In the genomic region with DNA sequence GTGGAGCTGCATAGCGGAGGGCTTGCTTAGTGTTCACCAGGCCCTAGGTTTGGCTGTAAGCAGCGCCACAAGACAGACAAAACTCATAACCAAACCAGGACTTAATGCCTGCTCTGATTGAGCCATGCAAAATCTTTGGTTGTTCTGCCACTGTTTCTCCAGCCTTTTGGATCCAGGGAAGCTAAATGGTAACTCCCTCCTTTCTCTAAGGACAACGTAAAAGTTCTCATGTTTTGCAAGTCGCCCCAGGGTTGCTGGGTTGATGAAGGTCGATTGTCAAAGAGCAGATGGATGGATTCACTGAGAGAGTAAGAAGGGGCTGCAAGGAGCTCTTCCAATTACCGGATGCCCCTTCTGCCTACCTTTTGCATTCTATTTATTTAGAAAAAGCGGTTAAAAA, we compare ENCODE assay signal across 8 mouse cellular contexts. TPM values are rescaled to one million over a fixed set of nuclear protein-coding genes. Genes with fewer than 3 reads are reported as not detected.
DNase-seq lines count a peak whose midpoint lies in the region; ATAC-seq and TF ChIP-seq lines count a peak whose summit lies in the region.

No protein-coding gene starts in this region.

- WGBS in kidney, embryonic 15.5 days, result 17% methylated on average over 7 of the region's 7 CpGs
- WGBS in hindbrain, embryonic 14.5 days, result 17% methylated on average over 7 of the region's 7 CpGs
- 16% methylated on average over 7 of the region's 7 CpGs for WGBS in midbrain, embryonic 15.5 days

- H3K4me1 ChIP-seq in kidney, embryonic 15.5 days, result peaks cover 57% of the 10 kb centered on the region
- H3K4me1 ChIP-seq in cortical plate, adult 2 months (ENCODE audit: control insufficient read depth, insufficient read depth, low read length), result peaks cover 8% of the 10 kb centered on the region
- H3K4me1 ChIP-seq in hindbrain, embryonic 14.5 days (replicated peaks; ENCODE audit: control insufficient read depth, insufficient read depth, low read length), result peaks cover 27% of the 10 kb centered on the region
- H3K4me1 ChIP-seq in midbrain, embryonic 15.5 days, result peaks cover 43% of the 10 kb centered on the region

- no peak for ATAC-seq in kidney, embryonic 15.5 days (replicated peaks; ENCODE audit: low FRiP score)
- no peak for ATAC-seq in hindbrain, embryonic 14.5 days (ENCODE audit: low FRiP score)
- ATAC-seq in midbrain, embryonic 15.5 days (replicated peaks), result no peak
- no peak for ATAC-seq in monocyte, adult 5-6 weeks (replicated peaks; ENCODE audit: insufficient number of reproducible peaks, low FRiP score, low TSS enrichment, poor library complexity, severe bottlenecking)

- no peaks in the 10 kb centered on the region for H3K27me3 ChIP-seq in kidney, embryonic 15.5 days
- no peaks in the 10 kb centered on the region for H3K27me3 ChIP-seq in hindbrain, embryonic 14.5 days (ENCODE audit: control insufficient read depth, insufficient read depth, low read length)
- no peaks in the 10 kb centered on the region for H3K27me3 ChIP-seq in midbrain, embryonic 15.5 days (replicated peaks)

- no peak for DNase-seq in kidney, postnatal 36 days
- peak; percentile 27 for DNase-seq in hindbrain, embryonic 14.5 days (ENCODE audit: low spot score)
- DNase-seq in urinary bladder, postnatal 10 days (ENCODE audit: low spot score), result no peak
- no peak for DNase-seq in urinary bladder, postnatal 14 days (ENCODE audit: low spot score)

- no peak for TF ChIP-seq POLR2A in cortical plate, adult 2 months (IDR thresholded peaks at IDR 0.05; ENCODE audit: extremely low read depth, insufficient read depth, low read length)

- peak overlapping the region; percentile 70 for H3K4me2 ChIP-seq in kidney, embryonic 15.5 days
- peak overlapping the region; percentile 59 for H3K4me2 ChIP-seq in hindbrain, embryonic 14.5 days (replicated peaks)
- H3K4me2 ChIP-seq in midbrain, embryonic 15.5 days, result peak overlapping the region; percentile 69

- peak overlapping the region; percentile 84; the same call in 1 of the 2 replicates for H3K27ac ChIP-seq in kidney, embryonic 15.5 days
- H3K27ac ChIP-seq in cortical plate, adult 2 months (ENCODE audit: insufficient read depth, low read length), result no peak overlapping the region; the same call in 1 of the 2 replicates
- H3K27ac ChIP-seq in hindbrain, embryonic 14.5 days, result peak overlapping the region; percentile 66; the same call in 1 of the 2 replicates
- no peak overlapping the region for H3K27ac ChIP-seq in midbrain, embryonic 15.5 days

- H3K9ac ChIP-seq in kidney, embryonic 15.5 days, result peak overlapping the region; percentile 56
- H3K9ac ChIP-seq in hindbrain, embryonic 14.5 days, result peak overlapping the region; percentile 70
- peak overlapping the region; percentile 57 for H3K9ac ChIP-seq in midbrain, embryonic 15.5 days

- no peaks in the 10 kb centered on the region for H3K36me3 ChIP-seq in kidney, embryonic 15.5 days
- H3K36me3 ChIP-seq in hindbrain, embryonic 14.5 days (replicated peaks; ENCODE audit: control insufficient read depth, insufficient read depth), result no peaks in the 10 kb centered on the region
- H3K36me3 ChIP-seq in midbrain, embryonic 15.5 days (replicated peaks), result no peaks in the 10 kb centered on the region

- peak overlapping the region; percentile 57 for H3K4me3 ChIP-seq in kidney, embryonic 15.5 days (replicated peaks)
- H3K4me3 ChIP-seq in cortical plate, adult 2 months (ENCODE audit: insufficient read depth, low read length), result peak overlapping the region; percentile 64
- peak overlapping the region; percentile 66 for H3K4me3 ChIP-seq in hindbrain, embryonic 14.5 days (replicated peaks; ENCODE audit: low read length)
- peak overlapping the region; percentile 60 for H3K4me3 ChIP-seq in midbrain, embryonic 15.5 days

- no peaks in the 10 kb centered on the region for H3K9me3 ChIP-seq in kidney, embryonic 15.5 days (replicated peaks)
- no peaks in the 10 kb centered on the region for H3K9me3 ChIP-seq in hindbrain, embryonic 14.5 days (ENCODE audit: control insufficient read depth, low read length)
- no peaks in the 10 kb centered on the region for H3K9me3 ChIP-seq in midbrain, embryonic 15.5 days

- TF ChIP-seq CTCF in cortical plate, adult 2 months (IDR thresholded peaks at IDR 0.05; ENCODE audit: extremely low read depth, insufficient read depth, low read length), result no peak

RNA-seq across cellular contexts. Expression of a gene that starts 3.8 kb away (rescaled TPM):
- polyA plus RNA-seq in kidney, embryonic 15.5 days (2015; fragmentation: Nextera tagmentation; extraction: Ambion mirVana), result 9.6 and 12.2 TPM in 2 replicates
- polyA plus RNA-seq in cortical plate, adult 2 months (2012; rRNA removed), result 8.0 and 9.1 TPM in 2 replicates
- polyA plus RNA-seq in hindbrain, embryonic 14.5 days (2014; fragmentation: Nextera tagmentation; extraction: Ambion mirVana), result 4.6 and 5.7 TPM in 2 replicates
- 10.5 and 12.7 TPM in 2 replicates for polyA plus RNA-seq in midbrain, embryonic 15.5 days (2015; fragmentation: Nextera tagmentation; extraction: Ambion mirVana)
- 19.5 to 19.9 TPM (median 19.7 TPM) in 3 replicates for total RNA-seq in monocyte, adult 5-6 weeks (2017)

RNA-seq across cellular contexts. Expression of a gene that starts 17.9 kb away (rescaled TPM):
- 0.45 and 0.84 TPM in 2 replicates for polyA plus RNA-seq in kidney, embryonic 15.5 days (2015; fragmentation: Nextera tagmentation; extraction: Ambion mirVana)
- not detected in 2 replicates for polyA plus RNA-seq in cortical plate, adult 2 months (2012; rRNA removed)
- polyA plus RNA-seq in hindbrain, embryonic 14.5 days (2014; fragmentation: Nextera tagmentation; extraction: Ambion mirVana), result 0.67 and 0.80 TPM in 2 replicates
- polyA plus RNA-seq in midbrain, embryonic 15.5 days (2015; fragmentation: Nextera tagmentation; extraction: Ambion mirVana), result 0.79 and 0.93 TPM in 2 replicates
- not detected in 3 replicates for total RNA-seq in monocyte, adult 5-6 weeks (2017)

RNA-seq across cellular contexts. Expression of a gene that starts 25.2 kb away (rescaled TPM):
- 2.7 and 4.8 TPM in 2 replicates for polyA plus RNA-seq in kidney, embryonic 15.5 days (2015; fragmentation: Nextera tagmentation; extraction: Ambion mirVana)
- not detected in 2 replicates for polyA plus RNA-seq in cortical plate, adult 2 months (2012; rRNA removed)
- polyA plus RNA-seq in hindbrain, embryonic 14.5 days (2014; fragmentation: Nextera tagmentation; extraction: Ambion mirVana), result not detected in 2 replicates
- not detected in 2 replicates for polyA plus RNA-seq in midbrain, embryonic 15.5 days (2015; fragmentation: Nextera tagmentation; extraction: Ambion mirVana)
- not detected in 3 replicates for total RNA-seq in monocyte, adult 5-6 weeks (2017)

Comparison
In these comparisons a context has a peak if more than half of its experiments do, and no peak if none do; other contexts are left out.
1. H3K27ac ChIP-seq: peak in kidney, embryonic 15.5 days (single experiment) and hindbrain, embryonic 14.5 days (single experiment); none in cortical plate, adult 2 months (single experiment) and midbrain, embryonic 15.5 days (single experiment).
2. Peak in every context shown above with its lines, with median percentiles within 50 percentile points of each other: H3K4me2 ChIP-seq, H3K4me3 ChIP-seq and H3K9ac ChIP-seq.